Mouse (Mus musculus): Measurements from ENCODE around the gene Fam168a.

- TF ChIP-seq POLR2A (IDR thresholded peaks at IDR 0.05; ENCODE audit: borderline replicate concordance, insufficient read depth, low read length) (no peak), CTCF (IDR thresholded peaks at IDR 0.05; ENCODE audit: borderline replicate concordance, insufficient read depth, low read depth, low read length) (peak; percentile 97)
These were observed 43.2 kb upstream of the Fam168a start for GRCm38 (mm10) chr7:100663190-100663589.

All from cerebellum, adult 2 months (tissue).